Mouse (Mus musculus) CD4-positive helper T cell, adult 2 months (primary cell): ENCODE results near the gene Dnah17.

Source experiments
- DNase-seq: peaks from one replicate; pipeline ENCODE4 v3.0.0-alpha.2; 2012; ENCODE audit warnings: low read depth, missing footprints, low spot score

Dnah17 gene

DNA sequence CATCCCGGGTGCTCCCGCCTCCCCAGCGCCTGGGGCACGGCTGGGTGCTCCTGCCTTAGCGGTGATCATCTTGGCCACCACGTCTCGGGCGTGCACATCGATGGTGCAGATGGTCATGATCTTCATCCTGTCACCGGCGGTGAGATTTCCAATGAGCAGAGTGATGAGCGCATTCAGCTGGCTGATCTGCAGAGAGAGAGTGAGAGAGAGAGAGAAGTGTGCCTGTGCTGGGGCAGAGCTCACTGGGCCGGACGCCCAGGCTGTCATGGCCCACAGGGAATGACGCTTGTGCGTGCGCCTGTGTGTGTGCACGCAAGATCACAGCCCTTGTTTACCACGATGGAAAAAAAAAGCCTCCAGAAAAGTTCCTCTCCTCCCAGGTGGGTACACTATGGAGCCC is 41.5 kb downstream of the Dnah17 start:
- DNase-seq: no peak

DNA sequence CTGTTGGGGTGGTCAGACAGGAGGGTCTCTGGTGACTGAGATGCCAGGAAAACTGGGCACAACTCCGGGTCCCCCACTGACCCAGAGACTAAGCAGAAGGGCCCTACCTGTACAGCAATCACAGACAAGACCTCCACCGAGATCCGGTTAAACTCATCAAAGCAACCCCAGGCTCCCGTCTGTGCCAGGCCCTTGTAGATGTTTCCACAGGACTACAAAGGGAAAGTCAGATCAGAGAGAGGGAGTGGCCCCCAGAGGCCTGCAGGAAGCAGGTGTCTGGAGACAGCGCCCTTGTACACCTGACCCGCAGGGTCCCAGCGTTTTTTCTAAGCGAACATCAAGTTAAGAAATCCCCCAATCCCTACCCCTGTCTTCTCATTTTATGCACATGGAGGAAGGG is 44.5 kb downstream of the Dnah17 start:
- peak; percentile 48 for DNase-seq

DNA sequence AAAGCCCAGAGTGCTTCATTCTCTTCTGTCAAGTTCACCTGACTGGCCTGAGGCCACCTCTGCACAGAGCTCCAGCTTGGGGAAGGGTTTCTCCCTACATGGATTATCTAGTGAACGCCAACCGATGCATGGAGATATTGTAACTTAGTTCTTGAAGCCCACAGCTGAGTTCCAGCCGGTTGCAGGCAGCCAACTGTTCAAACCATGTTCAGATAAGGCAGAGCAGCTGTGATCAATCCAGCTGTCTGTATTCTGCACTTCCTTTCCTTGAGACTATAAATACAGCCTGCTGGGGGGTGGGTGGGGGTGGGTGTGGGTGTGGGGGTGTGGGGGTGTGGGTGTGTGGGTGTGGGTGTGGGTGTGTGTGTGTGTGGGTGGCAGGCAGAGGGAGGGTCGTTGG is 45.3 kb downstream of the Dnah17 start:
- no peak for DNase-seq

DNA sequence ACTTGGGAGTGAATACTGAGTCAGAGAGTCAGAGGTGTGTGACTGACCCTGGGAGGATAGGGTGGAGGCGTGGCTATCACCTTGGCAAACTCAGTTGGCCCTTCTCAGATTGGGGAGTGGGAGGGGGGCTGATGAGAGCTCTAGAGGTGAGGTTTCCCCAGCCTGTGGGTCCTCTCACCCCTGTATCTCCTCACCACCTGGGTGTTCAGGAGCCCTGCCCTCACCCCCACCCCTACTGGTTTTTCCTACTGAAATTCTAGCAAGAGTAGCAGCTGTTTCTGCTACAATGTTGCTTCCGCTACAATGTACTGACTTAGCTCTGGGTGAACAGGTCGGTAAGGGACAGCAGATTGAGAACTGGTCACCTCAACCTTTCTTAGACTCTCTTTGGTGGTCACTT is 46.2 kb downstream of the Dnah17 start:
- DNase-seq: no peak

DNA sequence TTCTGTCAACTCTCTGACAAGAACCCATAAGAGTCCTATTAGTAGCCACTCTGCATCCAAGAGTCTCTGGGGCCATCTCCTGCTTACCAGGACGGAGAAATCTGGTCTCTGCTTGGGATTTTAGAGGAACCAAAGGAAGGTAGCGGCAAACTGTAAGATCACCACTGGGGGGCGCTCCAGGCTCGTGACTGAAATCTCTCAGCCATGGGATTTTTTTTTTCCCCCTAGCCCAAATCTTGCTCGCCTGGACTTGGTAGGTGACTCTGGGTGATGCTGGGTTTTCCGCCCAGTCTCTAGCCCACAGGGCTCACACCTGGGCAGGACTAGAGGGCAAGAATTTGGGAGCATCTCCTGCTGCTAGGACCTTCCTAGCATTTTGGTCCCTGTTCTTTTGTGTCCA is 46.6 kb downstream of the Dnah17 start:
- peak; percentile 69 for DNase-seq

DNA sequence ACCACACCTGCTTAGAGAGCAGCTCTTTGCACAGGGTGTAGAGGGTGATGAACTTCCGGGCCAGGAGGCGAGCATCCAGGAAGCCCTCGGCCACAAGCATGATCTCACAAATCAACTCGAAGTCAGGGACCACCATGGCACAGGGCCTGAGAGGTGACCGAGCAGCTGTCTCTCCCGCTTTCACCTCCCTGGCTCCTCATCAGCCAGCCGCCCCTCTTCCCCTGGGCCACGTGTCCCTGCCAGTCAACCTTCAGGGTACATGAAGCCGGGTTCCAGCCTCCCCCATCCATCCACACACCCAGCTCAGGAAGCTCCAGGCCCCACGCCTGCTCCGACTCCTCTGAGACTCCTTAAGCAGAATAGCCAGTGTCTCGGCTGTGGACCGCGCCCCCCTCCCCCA is 48.1 kb downstream of the Dnah17 start:
- no peak for DNase-seq

DNA sequence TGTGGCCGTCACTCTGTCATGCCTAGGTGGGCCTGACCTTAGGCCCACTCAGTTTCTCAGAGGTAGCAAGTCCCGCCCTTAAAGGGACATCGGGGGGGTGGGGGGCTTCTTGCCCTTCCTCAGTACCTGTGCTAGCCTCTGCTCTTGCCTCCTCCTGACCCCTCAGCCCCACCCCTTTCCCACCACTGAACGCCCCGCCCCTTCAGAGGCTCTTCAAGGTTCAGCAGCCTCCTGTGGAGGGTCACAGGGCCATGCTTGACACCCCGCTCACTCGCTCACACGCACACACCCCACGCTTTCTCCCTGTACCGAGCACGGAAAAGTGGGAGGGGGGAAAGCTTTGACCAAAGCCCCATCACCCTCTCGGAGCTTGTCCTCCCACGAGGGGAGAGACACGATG is 50.7 kb downstream of the Dnah17 start:
- DNase-seq: no peak

DNA sequence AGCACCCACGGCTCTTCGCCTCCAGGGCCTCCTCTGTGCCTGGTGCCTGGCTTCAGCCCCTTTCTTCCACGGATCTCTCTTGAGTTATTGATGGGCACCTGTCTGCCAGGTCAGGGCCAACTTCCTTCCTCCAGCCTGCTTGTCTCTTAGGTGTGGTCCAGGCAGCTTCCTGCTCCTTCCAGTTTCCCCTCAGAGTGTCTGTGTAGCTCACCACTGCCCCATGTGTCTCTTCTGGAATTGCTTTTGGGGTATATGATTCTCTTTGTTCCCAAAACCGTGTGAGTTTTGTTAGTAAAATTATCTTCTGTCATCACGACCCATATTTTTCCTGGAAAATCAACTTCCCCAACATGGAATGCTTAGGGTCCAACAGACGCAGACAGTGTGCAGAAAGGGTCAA is 53.5 kb downstream of the Dnah17 start:
- DNase-seq: no peak

DNA sequence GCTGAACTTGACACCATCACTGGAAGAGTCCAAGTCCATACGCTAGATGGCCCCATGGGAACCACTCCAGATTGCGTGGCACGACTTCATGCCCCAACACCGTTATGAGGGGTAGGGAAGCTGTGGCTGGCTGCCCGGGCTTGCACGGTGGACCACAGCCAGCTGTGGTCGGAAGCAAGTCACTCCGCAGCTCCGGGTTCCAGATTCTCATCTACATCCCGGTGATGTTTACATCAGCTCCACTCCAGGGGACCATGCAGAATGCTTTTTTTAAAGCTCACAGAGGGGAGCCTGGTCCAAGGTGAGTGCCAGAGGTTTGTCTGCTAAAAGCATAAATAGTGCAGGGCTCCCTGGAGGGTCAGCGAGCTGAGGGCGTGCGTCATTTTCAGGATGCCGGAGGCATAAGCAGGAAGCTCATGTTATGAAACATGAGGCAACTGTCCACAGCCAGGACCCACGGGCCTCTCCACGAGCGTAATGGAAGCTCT is 55.4 kb downstream of the Dnah17 start:
- DNase-seq: no peak

DNA sequence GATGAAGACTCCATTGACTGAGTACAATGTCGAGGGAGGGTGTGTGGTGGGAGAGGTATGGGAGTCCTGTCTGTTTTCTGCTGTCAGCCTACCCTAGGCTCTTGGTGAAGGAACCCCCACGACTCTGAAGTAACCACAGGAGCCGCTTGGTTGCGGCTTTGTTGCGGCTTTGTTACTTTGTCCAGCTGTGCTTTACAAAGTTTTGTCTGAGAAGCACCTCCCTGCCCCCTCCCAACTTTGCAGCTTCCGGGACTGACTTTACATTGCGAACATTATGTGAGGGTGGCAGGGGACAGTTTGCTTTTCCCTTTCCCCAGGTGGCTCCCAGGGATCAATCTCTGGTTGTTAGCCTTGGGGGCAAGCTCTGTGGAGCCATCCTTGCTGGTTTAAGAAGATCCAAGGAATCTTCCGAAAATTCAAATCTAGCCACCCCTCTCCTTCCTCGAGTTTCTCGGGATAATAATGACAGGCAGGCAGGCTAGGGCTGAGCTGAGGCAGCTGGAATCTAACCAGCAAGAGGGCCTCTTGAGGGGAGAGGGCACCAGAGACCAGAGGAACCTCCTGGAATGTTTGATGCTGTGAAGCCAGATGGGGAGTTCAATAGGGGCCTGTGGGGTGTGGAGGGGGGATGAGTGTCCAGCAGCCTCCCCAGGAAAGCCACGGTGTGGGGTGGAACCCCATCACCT is 59.1 kb downstream of the Dnah17 start:
- DNase-seq: no peak

DNA sequence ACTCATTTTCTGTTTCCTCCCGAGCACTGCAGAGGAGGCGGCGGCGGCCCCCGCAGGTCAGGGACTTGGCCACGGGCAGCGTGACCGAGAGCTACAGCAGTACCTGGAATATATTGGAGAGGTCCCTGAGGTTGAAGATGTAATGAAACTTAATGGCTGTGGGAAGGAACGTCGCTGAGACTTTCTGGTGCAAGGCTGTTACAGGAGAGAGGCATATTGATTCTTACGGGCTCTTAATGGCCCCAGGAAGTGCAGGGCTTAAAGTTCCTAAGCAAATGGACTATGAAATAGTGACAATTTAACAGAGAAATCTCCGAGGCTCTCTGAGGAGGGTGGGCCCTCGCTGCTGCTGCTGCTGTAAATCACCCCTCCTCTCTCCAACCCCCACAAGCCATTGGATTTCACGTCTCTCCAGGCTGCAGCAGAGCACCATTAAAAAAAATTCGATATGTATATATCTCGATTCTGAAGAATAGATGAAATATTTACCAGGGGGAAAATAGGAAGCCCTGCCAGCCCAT is 61.6 kb downstream of the Dnah17 start:
- DNase-seq: no peak

DNA sequence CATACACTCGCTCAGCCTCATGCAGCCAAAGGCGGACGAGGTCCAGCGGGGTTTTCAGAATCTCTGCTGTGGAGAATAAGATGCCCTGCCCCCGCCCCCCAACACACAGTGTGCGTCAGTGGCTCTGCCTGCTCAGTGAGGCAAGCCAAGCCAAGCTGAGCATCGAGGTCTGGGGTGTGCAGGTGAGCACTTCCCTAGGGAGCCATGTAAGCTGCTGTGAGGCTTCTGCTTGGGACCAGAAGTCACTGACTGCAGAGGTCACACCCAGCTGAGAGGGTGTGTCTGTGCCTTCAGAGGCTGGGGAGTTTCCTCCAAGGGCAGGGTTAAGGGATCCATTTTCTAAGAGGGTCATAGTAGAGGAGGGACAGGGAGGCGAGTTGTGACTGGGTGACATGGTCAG is 62.8 kb downstream of the Dnah17 start:
- no peak for DNase-seq

DNA sequence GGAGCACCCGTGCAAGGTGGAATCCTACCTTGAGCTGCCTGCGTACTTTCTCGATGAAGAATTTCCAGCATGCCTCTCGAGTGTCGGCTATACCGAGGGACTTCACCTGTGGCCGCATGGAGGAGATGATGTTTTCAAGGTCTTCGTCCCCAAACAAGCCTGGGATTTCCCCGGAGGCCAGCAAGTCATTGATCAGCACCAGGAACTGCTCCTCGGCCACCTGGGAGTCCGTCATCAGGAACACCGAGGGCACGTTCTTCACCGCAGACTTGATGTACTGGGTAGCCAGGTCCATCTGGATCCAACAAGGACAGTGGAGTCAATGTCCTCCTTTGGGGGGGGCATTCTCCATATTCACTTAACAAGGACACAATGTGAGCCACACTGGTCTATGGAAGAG is 70.4 kb downstream of the Dnah17 start:
- DNase-seq: no peak

DNA sequence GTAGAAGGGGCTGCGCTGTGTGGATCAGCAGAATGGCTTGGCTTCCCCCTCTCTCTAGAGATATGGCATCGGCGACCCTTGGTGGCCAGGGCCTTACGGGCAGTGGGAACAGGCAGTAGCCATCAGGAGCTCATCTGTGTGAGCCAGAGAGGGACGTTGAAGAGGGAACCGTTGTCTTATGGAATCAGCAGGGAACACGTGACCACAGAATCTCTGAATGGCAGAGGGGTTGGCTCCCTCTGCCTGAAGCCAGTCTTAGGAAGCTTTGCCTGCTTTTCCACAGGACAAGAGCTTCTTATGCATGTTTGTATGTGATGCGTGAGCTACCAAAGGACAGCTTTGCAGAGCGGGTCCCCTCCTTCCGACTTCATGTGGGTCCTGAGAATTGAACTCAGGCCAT is 71.6 kb downstream of the Dnah17 start:
- no peak for DNase-seq

DNA sequence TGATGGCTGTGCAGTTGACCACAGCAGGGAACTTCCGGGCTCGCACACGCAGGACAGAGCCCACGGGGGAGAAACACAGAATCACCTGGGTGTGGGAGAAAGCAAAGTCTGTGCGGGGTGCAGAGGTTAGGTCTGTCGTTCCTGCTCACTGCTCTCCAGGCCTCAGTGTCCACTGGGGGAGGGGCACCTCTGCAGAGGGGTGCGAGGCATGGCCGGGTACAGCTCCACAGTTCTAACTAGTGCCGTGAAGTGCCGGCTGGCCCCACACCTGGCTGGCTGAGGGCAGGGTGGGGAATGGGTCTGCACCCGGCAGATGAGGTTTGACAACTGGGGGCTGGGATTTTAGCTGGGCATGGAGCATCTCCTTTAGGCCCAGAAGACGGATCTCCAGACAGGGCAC is 72.1 kb downstream of the Dnah17 start:
- DNase-seq: no peak

DNA sequence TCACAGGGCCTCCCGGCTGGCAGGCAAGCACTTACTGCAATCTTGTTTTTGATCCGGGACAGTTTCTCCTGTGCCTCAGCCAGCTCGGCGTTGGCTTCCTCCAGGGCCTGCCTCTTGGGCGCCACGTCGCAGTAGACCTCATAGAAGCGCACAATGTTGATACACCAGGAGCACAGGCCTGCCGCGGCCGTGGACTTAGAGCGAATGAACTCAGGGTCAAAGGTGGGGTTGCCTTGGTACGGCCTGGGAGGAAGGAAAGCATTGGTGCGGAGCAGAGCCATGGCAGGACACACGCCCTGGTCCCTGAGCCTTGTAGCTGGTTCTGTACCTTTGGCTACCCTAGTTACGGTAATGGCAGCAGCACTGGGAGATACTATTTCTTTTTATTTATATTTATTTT is 80.3 kb downstream of the Dnah17 start:
- no peak for DNase-seq

DNA sequence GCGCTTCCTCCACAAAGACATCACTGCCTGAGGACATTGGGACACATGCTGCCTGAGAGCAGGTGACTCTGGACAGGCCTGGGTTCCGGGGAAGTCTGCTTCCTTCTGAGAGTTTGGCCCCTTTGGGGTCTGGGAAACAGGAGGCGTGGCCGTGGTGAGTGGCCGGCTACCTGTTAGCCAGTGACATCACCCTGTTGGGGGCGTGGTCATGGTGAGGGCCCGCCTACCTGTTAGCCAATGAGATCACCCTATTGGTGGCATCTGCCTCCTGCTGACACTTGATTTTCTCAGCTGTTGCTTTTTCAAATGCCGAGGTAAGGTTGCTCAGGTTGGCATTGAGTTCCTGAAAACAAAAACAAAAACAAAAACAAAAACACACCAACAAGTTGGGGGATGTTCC is 80.8 kb downstream of the Dnah17 start:
- no peak for DNase-seq

DNA sequence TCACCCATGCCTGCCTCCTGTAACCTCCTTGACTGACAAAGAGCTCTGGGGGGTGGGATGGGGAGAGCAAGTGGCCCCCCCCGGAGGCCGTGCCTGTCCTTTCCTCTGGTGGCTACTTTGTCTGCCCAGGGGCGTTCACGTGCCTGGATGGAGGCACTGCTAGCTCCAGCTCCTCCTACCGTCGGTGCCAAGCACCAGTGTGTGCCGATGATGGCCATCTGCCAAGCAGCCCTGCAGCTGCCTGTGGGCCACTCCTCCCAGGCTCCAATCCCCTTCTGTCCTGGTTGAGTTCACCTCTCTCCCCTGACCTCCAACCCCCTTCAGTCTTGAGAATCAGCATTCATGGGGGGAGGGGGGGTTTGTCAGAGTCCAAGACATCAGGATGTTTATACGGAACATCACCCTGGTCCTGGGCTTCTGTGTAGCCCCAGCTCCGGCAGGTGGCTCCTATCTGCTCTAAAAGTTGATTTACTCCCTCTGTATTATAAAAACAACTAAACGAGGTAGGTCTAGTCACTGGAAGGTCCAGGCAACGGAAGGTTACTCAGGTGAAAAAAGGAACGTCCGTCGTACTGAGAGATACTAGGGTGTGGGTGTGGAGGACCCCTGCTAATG is 87.0 kb downstream of the Dnah17 start:
- DNase-seq: no peak

DNA sequence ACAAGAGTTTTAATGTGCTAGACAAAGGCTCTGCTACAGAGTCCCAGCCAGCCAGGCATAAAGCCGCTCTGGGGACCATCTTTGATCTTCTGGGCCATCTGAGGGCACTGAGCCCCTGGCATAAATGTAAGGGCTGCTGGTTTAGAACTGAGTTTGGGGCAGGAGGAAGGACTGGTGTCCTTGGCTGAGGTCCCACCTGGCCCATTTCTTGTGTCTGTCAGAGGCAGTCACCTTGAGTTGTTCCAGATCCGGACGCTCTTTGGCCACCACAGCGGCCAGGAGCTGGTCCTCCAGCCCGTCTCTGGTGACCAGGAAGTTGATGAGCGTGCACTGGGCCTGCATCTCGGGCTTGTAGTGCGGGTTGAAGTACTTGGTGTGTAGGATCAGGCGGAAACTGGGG is 87.6 kb downstream of the Dnah17 start:
- DNase-seq: no peak

DNA sequence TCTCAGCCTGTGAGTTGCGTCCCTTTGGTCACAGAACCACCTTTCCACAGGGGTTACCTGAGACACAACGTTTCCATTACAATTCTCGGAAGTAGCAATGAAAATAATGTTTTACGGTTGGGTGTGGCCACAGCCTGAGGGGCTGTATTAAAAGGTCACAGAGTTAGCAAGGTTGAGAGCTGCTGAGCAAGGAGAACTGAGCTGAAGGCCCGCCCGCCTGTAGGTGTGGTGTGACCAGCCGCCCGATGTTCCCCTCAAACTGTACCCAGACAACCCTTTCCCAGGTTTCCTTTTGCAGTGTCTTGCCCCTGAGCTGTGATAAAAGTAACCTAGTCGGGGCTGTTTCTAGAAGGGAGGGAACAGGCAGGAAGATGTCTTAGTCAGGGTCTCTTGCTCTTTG is 95.4 kb downstream of the Dnah17 start:
- no peak for DNase-seq

DNA sequence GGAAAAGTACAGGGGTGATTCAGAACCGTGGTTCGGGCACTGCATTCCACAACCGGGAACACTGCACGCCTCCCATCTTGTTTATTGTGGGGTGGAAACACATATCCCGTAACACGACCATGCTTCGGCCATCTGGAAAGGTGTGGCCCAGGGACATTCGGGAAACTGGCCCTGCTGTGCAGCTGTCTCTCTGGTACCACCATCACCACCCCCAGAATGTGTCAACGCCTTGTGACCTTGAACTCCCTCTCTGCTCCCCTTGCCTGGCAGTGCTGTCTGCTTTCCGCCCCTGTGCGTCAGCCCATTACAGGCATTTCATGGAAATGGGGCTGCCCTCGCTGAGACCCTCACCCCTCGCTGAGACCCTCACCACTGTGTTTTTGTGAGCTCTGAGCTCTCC is 96.0 kb downstream of the Dnah17 start:
- no peak for DNase-seq

DNA sequence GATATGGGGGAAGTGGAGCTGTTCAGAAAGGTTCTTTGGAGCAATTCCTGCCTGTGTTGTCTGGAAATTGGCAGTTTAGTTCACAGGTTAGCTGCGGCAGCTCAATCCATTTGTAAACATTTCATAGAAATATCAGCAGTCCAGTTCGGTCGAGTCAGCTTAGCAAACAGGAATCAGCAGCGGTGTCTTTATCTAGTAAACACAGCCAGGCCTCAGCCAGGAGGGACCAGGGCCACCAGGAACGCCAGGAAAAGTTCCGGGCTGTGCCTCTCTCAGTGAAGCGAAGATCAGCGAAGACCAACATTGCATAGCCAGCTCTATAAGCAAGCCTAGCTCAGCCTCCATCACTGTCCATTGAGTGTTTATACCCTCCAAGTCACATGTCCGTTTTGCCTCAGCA is 99.3 kb downstream of the Dnah17 start:
- no peak for DNase-seq

DNA sequence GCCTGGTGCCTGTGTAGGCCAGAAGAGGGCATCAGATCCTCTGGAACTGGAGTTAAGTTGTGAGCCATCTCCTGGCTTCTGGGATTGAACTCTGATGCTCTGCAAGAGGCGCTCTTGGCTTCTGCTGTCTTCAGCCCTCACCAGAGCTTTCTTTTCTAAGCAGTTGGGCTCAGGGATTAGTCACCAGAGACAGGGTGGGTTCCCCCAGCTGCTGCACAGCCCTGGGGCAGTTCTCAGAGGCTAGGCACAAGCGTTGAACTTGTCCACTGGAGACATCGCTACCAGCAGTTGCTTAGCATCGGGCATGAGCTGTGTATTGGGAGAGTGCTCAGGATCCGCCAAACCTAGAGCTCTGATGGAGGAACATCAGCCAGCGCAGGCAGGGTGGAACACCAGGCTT is 101.3 kb downstream of the Dnah17 start:
- no peak for DNase-seq

DNA sequence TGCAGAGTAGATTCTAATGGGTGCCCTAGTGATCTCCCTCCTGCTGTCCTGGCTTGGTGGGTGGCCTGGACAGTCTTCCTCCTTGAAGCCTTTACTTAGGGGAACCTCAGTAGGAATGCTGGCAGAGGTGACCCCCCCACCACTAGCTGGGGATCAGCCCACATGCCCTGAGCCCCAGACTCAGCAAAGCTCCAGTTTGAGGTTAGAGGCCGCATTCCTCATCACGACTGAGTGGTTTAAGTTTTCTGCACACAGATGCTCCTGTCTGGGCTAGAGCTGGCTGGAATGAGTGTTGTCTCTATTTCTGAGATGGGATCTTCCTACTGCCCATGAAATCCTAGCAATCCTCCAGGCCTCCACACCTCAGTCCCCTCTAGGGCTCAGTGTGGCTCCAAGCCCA is 106.3 kb downstream of the Dnah17 start:
- no peak for DNase-seq
